Mouse (Mus musculus) erythroid progenitor cell, adult 5-6 weeks (primary cell): Measurements from ENCODE around the gene Gm10591. TPM values are rescaled to one million over a fixed set of nuclear protein-coding genes. Genes with fewer than 3 reads are reported as not detected.
"Not testable (repeated sequence)": the region's sequence is repeated elsewhere in the genome, so short reads cannot be mapped to it uniquely, and the experiment has no call there.

Experiments
- ATAC-seq: replicated peaks from 2 replicates; pipeline ENCODE4 v1.8.0; 2016; ENCODE audit warnings: moderate number of reproducible peaks, mild to moderate bottlenecking, moderate TSS enrichment, inconsistent platforms; ENCODE audit not compliant: poor library complexity, low FRiP score, severe bottlenecking
- total RNA-seq, 2 experiments: library from RNA; stranded (forward) in 1 of 2; stranded (reverse) in 1 of 2; fragments of 150-400 nt in 1 of 2; fragments of 186-747, 209-891 nt in 1 of 2; gene quantifications; 2 replicates each; pipeline versions ENCODE4 v1.2.3 to v1.2.4; 2015 to 2017; ENCODE audit warnings: low replicate concordance in 2 of 2

Gm10591 gene
- total RNA-seq (2015; ENCODE audit: low replicate concordance) (not detected in 2 replicates), total RNA-seq (2017; ENCODE audit: low replicate concordance) (not detected in 2 replicates)

GRCm38 (mm10) chr4:42611895-42612294 lies at the start of gene Gm10591:
TSS of gene Gm10591 (plus strand) at chr4:42612195.
- ATAC-seq: not testable (repeated sequence)

- not testable (repeated sequence) for ATAC-seq
These were observed 17.4 kb downstream of the Gm10591 start, which contains the start of gene Gm2564 for GRCm38 (mm10) chr4:42629419-42629818. TSS of gene Gm2564 (plus strand) at chr4:42629719.

- ATAC-seq: not testable (repeated sequence)
These were observed 43.0 kb downstream of the Gm10591 start, which contains the start of gene Ccl27b for GRCm38 (mm10) chr4:42654951-42655350. TSS of gene Ccl27b (plus strand) at chr4:42655251.

- not testable (repeated sequence) for ATAC-seq
These were observed 49.8 kb downstream of the Gm10591 start, which contains the start of gene Il11ra2 for GRCm38 (mm10) chr4:42661793-42662192. TSS of gene Il11ra2 (minus strand) at chr4:42661893.

Other genes with a start within 250 kb of the Gm10591 start
- gene Gm21586, start 172.8 kb upstream of the Gm10591 start, total RNA-seq (2015; ENCODE audit: low replicate concordance): not detected in 2 replicates
- not detected in 2 replicates for gene Gm21586, start 172.8 kb upstream of the Gm10591 start, total RNA-seq (2017; ENCODE audit: low replicate concordance)
- 1.1 and 1.3 TPM in 2 replicates for gene Gm2163, start 145.4 kb upstream of the Gm10591 start, total RNA-seq (2015; ENCODE audit: low replicate concordance)
- gene Gm2163, start 145.4 kb upstream of the Gm10591 start, total RNA-seq (2017; ENCODE audit: low replicate concordance): 0.51 TPM in 1 of 2 replicates, not detected in the other
- gene Fam205a2, start 84.0 kb upstream of the Gm10591 start, total RNA-seq (2015; ENCODE audit: low replicate concordance): not detected in 2 replicates
- 0.23 and 0.39 TPM in 2 replicates for gene Fam205a2, start 84.0 kb upstream of the Gm10591 start, total RNA-seq (2017; ENCODE audit: low replicate concordance)
- not detected in 2 replicates for gene Gm2564, start 17.5 kb downstream of the Gm10591 start, total RNA-seq (2015; ENCODE audit: low replicate concordance)
- not detected in 2 replicates for gene Gm2564, start 17.5 kb downstream of the Gm10591 start, total RNA-seq (2017; ENCODE audit: low replicate concordance)
- gene Ccl27b, start 43.1 kb downstream of the Gm10591 start, total RNA-seq (2015; ENCODE audit: low replicate concordance): not detected in 2 replicates
- gene Ccl27b, start 43.1 kb downstream of the Gm10591 start, total RNA-seq (2017; ENCODE audit: low replicate concordance): not detected in 2 replicates
- gene Il11ra2, start 49.7 kb downstream of the Gm10591 start, total RNA-seq (2015; ENCODE audit: low replicate concordance): not detected in 2 replicates
- gene Il11ra2, start 49.7 kb downstream of the Gm10591 start, total RNA-seq (2017; ENCODE audit: low replicate concordance): not detected in 2 replicates
- gene 4930578G10Rik, start 123.3 kb downstream of the Gm10591 start, total RNA-seq (2015; ENCODE audit: low replicate concordance): not detected in 2 replicates
- not detected in 2 replicates for gene 4930578G10Rik, start 123.3 kb downstream of the Gm10591 start, total RNA-seq (2017; ENCODE audit: low replicate concordance)
- 3.6 TPM in 1 of 2 replicates, not detected in the other for gene Ccl19, start 144.4 kb downstream of the Gm10591 start, total RNA-seq (2015; ENCODE audit: low replicate concordance)
- not detected in 2 replicates for gene Ccl19, start 144.4 kb downstream of the Gm10591 start, total RNA-seq (2017; ENCODE audit: low replicate concordance)
- gene Ccl21a, start 161.8 kb downstream of the Gm10591 start, total RNA-seq (2015; ENCODE audit: low replicate concordance): not detected in 2 replicates
- not detected in 2 replicates for gene Ccl21a, start 161.8 kb downstream of the Gm10591 start, total RNA-seq (2017; ENCODE audit: low replicate concordance)
- gene Fam205a1, start 241.7 kb downstream of the Gm10591 start, total RNA-seq (2015; ENCODE audit: low replicate concordance): 0.36 and 0.84 TPM in 2 replicates
- not detected in 2 replicates for gene Fam205a1, start 241.7 kb downstream of the Gm10591 start, total RNA-seq (2017; ENCODE audit: low replicate concordance)
- gene Gm12394, start 244.6 kb downstream of the Gm10591 start, total RNA-seq (2015; ENCODE audit: low replicate concordance): not detected in 2 replicates
- not detected in 2 replicates for gene Gm12394, start 244.6 kb downstream of the Gm10591 start, total RNA-seq (2017; ENCODE audit: low replicate concordance)